Mouse (Mus musculus) limb, embryonic 11.5 days (tissue): ENCODE data around the gene Skiv2l. TPM values are rescaled to one million over a fixed set of nuclear protein-coding genes. Genes with fewer than 3 reads are reported as not detected.

Experiments
- ATAC-seq: fragments of 200-750 bp; cut with Nextera tagmentation; 2 replicates; pipeline ENCODE4 v1.8.0; 2017; ENCODE audit warnings: low read depth; ENCODE audit not compliant: insufficient number of reproducible peaks, low FRiP score, low TSS enrichment
- DNase-seq: peaks from one replicate; pipeline ENCODE4 v3.0.0-alpha.2; 2015; ENCODE audit warnings: low spot score
- H3K27ac ChIP-seq: fragments of 300-500 bp; sonication (generic); replicated peaks from 2 replicates; pipeline ENCODE4 v1.5.1; 2014; ENCODE audit warnings: low read depth, mild to moderate bottlenecking, low read length
- H3K27me3 ChIP-seq: fragments of 300-500 bp; sonication (generic); 2 replicates; pipeline ENCODE4 v1.6.1; 2014; ENCODE audit warnings: mild to moderate bottlenecking, low read length, mixed read lengths; ENCODE audit not compliant: control insufficient read depth, insufficient read depth
- H3K36me3 ChIP-seq: fragments of 300-500 bp; sonication (generic); 2 replicates; pipeline ENCODE4 v1.6.1; 2014; ENCODE audit warnings: mild to moderate bottlenecking, low read length, moderate library complexity, mixed read lengths; ENCODE audit not compliant: control insufficient read depth, insufficient read depth
- H3K4me1 ChIP-seq: fragments of 300-500 bp; sonication (generic); 2 replicates; pipeline ENCODE4 v1.6.1; 2014; ENCODE audit warnings: low read length, mixed read lengths; ENCODE audit not compliant: control insufficient read depth, insufficient read depth
- H3K4me2 ChIP-seq: fragments of 300-500 bp; sonication (generic); 2 replicates; pipeline ENCODE4 v1.6.1; 2014; ENCODE audit warnings: low read depth, mild to moderate bottlenecking, moderate library complexity; ENCODE audit not compliant: severe bottlenecking
- H3K4me3 ChIP-seq: fragments of 300-500 bp; sonication (generic); 2 replicates; pipeline ENCODE4 v1.5.1; 2014; ENCODE audit warnings: low read depth, low read length
- H3K9ac ChIP-seq: fragments of 300-500 bp; sonication (generic); 2 replicates; pipeline ENCODE4 v1.6.1; 2014; ENCODE audit warnings: mild to moderate bottlenecking, low read length
- H3K9me3 ChIP-seq: fragments of 300-500 bp; sonication (generic); 2 replicates; pipeline ENCODE4 v1.6.1; 2016; ENCODE audit warnings: low read length; ENCODE audit not compliant: control insufficient read depth
- WGBS: fragments of 180-500 bp; shearing (Covaris S2); extraction: QIAGEN DNeasy Blood & Tissue Kit; methylation state at CpG from one replicate; pipeline ENCODE4 v1.1.7; 2014; 5-methylcytosine and 5-hydroxymethylcytosine counted together
- polyA plus RNA-seq: library from polyadenylated mRNA; unstranded; fragments of >200 nt; fragmentation: Nextera tagmentation; extraction: Ambion mirVana; gene quantifications from 2 replicates; pipeline ENCODE4 v1.2.1, GENCODE M21; 2014

Skiv2l gene
- polyA plus RNA-seq, 1 experiment from 2014 or later: 43.2 TPM

DNA sequence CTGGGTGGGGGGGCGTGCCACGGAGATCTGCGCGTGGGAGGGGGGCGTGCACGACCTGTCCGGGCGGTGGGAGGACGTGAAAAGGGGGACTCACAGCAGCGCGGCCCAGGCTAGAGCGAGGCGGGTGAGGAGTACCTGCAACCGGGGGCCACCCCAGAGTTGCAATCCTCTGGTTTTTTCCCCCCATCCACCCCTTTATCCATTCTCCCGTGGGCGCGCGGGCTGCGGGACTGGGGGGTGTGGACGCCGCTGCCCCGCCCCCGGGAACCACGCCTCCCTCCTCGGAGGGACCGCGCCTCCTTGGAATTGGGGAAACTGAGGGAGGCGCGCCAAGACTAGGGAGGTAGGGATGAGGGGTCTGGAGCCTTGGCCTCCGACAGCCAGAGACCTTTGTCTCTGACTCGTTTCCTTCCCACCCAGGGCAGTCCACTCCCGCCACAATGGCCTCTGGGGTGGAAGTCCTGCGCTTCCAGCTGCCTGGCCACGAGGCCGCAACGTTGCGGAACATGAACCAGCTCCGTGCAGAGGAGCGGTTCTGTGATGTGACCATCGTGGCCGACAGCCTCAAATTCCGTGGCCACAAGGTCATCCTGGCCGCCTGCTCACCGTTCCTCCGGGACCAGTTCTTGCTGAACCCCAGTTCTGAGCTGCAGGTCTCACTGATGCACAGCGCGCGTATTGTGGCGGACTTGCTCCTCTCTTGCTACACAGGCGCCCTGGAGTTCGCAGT lies 45.0 kb upstream of the Skiv2l start:
- Histone ChIP-seq H3K9me3 (no peaks in the 10 kb centered on the region), H3K4me2 (peak overlapping the region; percentile 89), H3K9ac (peak overlapping the region; percentile 93), H3K27ac (peak overlapping the region; percentile 90), H3K4me1 (peaks cover 15% of the 10 kb centered on the region; the same call in 1 of the 2 replicates), H3K36me3 (peaks cover 8% of the 10 kb centered on the region), H3K4me3 (peak overlapping the region; percentile 83), H3K27me3 (no peaks in the 10 kb centered on the region)
- DNase-seq: peak; percentile 64
- WGBS: 12% methylated on average over 38 of the region's 51 CpGs
- ATAC-seq: 0 out of 2 replicates have a peak, but pooled peaks have one; percentile 8

DNA sequence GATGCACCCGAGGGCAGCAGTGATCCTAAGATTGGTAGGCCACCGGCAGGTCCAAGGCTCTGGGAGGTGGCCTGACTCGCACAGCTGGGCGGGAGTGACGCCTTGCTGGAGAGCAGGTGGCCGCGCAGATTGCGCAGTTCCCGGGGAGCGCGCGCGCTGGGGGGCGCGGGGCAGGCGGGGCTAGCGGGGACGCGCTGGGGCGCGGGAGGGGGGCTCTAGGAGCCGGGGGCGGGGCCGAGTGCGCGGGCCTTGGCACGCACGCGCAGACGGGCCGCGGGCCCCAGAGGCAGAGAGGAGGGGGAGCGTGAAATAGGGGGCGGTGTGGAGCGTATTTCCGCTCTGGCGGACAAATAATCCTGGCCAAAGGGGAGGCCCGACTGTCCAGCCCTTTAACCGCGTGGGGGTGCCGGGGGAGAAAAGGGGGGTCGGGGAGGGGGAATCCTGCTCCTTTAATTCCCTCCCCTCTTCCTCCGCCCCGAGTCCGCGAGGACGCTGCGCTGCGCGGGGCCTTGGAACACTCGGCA lies 44.1 kb upstream of the Skiv2l start:
- DNase-seq (peak; percentile 96), ATAC-seq (peak; percentile 87)
- Histone ChIP-seq H3K4me3 (peak overlapping the region; percentile 83), H3K4me1 (peaks cover 15% of the 10 kb centered on the region; the same call in 1 of the 2 replicates), H3K9ac (peak overlapping the region; percentile 93), H3K36me3 (peaks cover 8% of the 10 kb centered on the region), H3K9me3 (no peaks in the 10 kb centered on the region), H3K27ac (peak overlapping the region; percentile 90), H3K27me3 (no peaks in the 10 kb centered on the region), H3K4me2 (peak overlapping the region; percentile 89)
- WGBS: 0% methylated on average over 33 of the region's 51 CpGs

DNA sequence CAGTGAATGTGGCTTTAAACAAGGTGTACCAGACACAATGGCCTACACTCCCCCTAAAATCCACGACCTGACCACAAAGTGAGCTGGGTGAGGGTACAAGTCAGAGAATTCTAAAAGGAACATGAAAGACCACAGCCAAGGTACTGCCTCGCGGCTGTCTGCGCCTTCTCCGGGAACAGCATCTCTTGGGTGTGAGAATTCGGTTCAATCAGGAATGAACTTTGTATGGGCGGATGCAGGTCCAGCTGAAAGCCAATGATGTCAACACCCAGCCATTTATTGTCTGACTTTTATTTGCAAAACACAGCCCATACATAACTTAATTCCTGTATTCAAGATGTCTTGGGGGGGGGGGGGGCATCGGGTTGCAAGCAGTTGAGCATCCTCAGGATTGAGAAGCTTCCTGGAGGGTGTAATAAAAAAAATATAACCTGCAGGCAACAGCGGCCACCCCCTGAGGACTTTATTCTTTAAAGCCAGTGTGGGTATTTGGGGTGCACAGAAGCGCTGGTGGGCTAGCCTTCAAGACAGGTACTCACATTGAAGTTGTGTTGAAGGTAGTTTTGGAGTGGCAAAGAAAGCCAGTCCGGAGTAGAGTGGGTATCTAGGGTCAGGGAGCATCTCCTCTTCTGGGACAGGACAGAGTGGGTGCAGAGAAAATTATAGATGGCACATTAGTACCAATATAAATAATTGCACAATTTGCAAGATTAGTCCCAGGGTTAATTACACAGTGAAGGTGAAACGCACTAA lies 43.2 kb upstream of the Skiv2l start:
- peaks cover 15% of the 10 kb centered on the region; the same call in 1 of the 2 replicates for H3K4me1 ChIP-seq
- WGBS: 72% methylated on average over 12 of the region's 12 CpGs

DNA sequence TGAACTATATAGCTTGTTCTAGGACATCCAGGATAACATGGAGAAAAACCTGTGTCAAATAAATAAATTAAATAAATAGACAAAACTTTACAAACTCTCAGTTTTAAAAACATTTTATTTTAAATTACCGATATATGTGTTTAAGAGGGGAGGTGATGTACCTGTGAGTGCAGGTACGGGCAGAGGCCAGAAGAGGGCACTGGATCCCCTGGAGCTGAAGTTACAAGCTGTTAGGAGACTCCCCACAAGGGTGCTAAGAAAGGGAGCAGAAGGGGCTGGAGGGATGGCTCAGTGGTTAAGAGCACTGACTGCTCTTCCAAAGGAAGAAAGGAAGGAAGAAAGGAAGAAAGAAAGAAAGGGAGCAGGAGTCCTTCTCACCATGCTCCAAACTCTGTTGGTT lies 41.4 kb upstream of the Skiv2l start:
- no peak overlapping the region for H3K4me2 ChIP-seq
- H3K27me3 ChIP-seq: no peaks in the 10 kb centered on the region
- H3K27ac ChIP-seq: no peak overlapping the region
- H3K36me3 ChIP-seq: peaks cover 7% of the 10 kb centered on the region
- H3K9ac ChIP-seq: no peak overlapping the region
- H3K9me3 ChIP-seq: no peaks in the 10 kb centered on the region
- ATAC-seq (no peak), DNase-seq (no peak)
- H3K4me3 ChIP-seq: no peak overlapping the region
- WGBS: 88% methylated on average over 2 of the region's 2 CpGs
- H3K4me1 ChIP-seq: peaks cover 7% of the 10 kb centered on the region; the same call in 1 of the 2 replicates

More for the DNA sequence above, 43.2 kb upstream of the Skiv2l start:
- Histone ChIP-seq H3K9ac (peak overlapping the region; percentile 93), H3K4me3 (peak overlapping the region; percentile 83; the same call in 1 of the 2 replicates), H3K36me3 (peaks cover 8% of the 10 kb centered on the region), H3K4me2 (peak overlapping the region; percentile 54), H3K9me3 (no peaks in the 10 kb centered on the region), H3K27ac (no peak overlapping the region), H3K27me3 (no peaks in the 10 kb centered on the region)
- DNase-seq: no peak
- no peak for ATAC-seq

DNA sequence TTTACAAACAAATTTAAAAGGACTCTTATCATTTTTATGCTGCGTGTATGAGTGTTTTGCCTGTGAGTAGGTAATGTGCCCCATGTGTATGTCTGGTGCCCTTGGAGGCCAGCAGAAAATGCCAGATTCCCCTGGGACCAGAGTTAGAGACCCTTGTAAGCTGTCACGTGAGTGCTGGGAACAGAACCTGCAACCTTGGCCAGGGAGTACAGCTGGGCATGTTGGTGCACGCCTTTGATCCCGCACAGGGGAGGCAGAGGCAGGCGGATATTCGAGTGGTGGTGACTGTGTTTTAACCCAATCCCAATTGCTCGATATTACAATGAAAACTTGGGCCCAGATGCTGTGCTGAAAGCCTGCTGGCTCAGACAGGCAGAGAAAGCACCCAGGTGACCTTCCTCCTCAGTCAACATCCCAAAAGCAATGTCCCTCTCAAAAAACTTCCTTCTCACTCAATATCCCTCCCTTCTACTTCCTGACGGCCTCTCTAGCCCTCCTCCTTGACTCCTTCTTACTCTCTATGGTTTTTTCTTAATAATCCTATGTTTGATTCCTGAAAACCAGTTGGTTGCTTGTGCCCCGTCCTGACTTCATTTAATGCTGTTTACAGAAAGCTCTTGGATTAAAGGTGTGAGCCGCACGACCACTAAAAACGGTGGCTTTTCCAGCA lies 40.2 kb upstream of the Skiv2l start:
- no peak overlapping the region for H3K4me3 ChIP-seq
- DNase-seq (no peak), ATAC-seq (no peak)
- H3K4me1 ChIP-seq: peaks cover 7% of the 10 kb centered on the region; the same call in 1 of the 2 replicates
- H3K27me3 ChIP-seq: no peaks in the 10 kb centered on the region
- no peaks in the 10 kb centered on the region for H3K36me3 ChIP-seq
- H3K9ac ChIP-seq: no peak overlapping the region
- no peaks in the 10 kb centered on the region for H3K9me3 ChIP-seq
- no peak overlapping the region for H3K27ac ChIP-seq
- WGBS: 86% methylated on average over 12 of the region's 12 CpGs
- H3K4me2 ChIP-seq: no peak overlapping the region

DNA sequence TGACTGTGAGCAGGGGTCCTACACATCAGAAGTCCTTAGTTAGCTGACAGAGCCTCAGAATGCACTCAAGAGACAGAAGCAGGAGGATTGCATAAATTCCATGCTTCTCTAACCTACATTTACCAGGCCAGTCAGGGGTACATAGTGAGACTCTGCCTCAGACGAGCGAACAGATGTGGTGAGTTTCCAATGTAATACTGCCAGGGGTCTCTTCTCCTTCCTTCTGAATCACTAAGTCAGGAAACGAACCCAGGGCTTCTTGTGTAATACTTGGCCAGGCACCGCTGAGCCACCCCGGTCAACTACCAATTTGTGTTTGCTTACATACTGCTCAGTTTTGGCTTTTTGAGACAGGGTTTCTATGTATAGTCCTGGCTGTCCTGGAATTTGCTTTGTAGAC lies 37.9 kb upstream of the Skiv2l start:
- H3K4me2 ChIP-seq: no peak overlapping the region
- H3K27me3 ChIP-seq: no peaks in the 10 kb centered on the region
- H3K4me1 ChIP-seq: no peaks in the 10 kb centered on the region
- no peak overlapping the region for H3K4me3 ChIP-seq
- no peak for ATAC-seq
- no peaks in the 10 kb centered on the region for H3K9me3 ChIP-seq
- 85% methylated on average over 5 of the region's 5 CpGs for WGBS
- no peak overlapping the region for H3K9ac ChIP-seq
- no peak for DNase-seq
- no peaks in the 10 kb centered on the region for H3K36me3 ChIP-seq
- no peak overlapping the region for H3K27ac ChIP-seq

GRCm38 (mm10) chr17:34885615-34886014 lies 35.6 kb upstream of the Skiv2l start:
- no peak overlapping the region for H3K4me3 ChIP-seq

DNA sequence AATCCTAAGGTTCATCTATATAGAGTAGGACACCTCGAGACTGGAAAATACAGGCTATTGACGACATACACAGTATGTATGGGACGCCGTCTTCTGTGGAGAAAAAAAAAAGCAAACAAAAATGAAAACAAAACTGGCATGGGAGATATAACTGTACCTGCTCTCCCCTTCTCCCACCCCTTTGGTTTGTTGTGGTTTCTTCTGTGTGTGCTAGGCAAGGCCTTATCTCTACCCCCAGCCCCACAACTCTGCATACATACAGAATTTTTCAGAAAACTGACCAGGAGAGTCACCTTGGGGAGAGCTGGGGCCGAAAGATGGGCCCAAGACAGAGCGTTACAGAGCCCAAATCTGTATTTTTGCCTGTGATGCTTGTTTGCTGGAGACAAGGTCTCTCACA lies 34.7 kb upstream of the Skiv2l start:
- H3K27ac ChIP-seq: no peak overlapping the region
- H3K4me1 ChIP-seq: no peaks in the 10 kb centered on the region
- H3K9ac ChIP-seq: no peak overlapping the region
- 93% methylated on average over 6 of the region's 6 CpGs for WGBS
- H3K36me3 ChIP-seq: no peaks in the 10 kb centered on the region
- ATAC-seq: no peak
- H3K4me2 ChIP-seq: no peak overlapping the region
- H3K27me3 ChIP-seq: no peaks in the 10 kb centered on the region
- H3K9me3 ChIP-seq: no peaks in the 10 kb centered on the region
- no peak for DNase-seq
- no peak overlapping the region for H3K4me3 ChIP-seq

More at GRCm38 (mm10) chr17:34885615-34886014, 35.6 kb upstream of the Skiv2l start:
- WGBS: 79% methylated on average over 3 of the region's 3 CpGs
- Histone ChIP-seq H3K9ac (no peak overlapping the region), H3K27me3 (no peaks in the 10 kb centered on the region), H3K36me3 (no peaks in the 10 kb centered on the region), H3K4me2 (no peak overlapping the region), H3K4me1 (no peaks in the 10 kb centered on the region), H3K27ac (no peak overlapping the region), H3K9me3 (no peaks in the 10 kb centered on the region)
- ATAC-seq (no peak), DNase-seq (no peak)
